Mouse (Mus musculus): ENCODE results near the gene Ufd1. TPM values are rescaled to one million over a fixed set of nuclear protein-coding genes. Genes with fewer than 3 reads are reported as not detected.
A peak's percentile ranks its signal among the peaks of the same experiment; 100 is the strongest.
"Not testable (repeated sequence)": the region's sequence is repeated elsewhere in the genome, so short reads cannot be mapped to it uniquely, and the experiment has no call there.

The Ufd1 gene
- total RNA-seq, 1 experiment from 2014 or later: 96.0 TPM

DNA sequence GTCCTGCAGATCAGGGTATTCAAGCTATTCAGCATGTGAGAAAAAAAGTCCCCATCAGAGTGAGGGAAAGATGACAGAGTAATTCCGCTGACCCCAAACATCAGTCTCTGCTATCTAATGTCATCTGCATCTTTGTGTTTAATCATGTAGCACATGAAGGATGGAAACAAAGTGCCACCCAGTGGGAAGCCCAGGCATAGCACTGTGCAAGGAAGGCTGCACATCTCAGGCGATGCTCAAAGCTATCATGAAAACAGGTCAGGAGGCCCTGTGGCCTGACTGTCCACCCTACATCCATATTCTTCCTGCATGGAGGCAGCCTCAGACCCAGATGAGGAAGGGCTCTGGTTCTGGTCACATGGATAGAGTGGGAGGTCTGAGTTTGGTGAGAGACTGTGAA is 12.7 kb upstream of the Ufd1 start:
- no peak for ATAC-seq (ENCODE audit: extremely low read depth, insufficient number of reproducible peaks, low FRiP score, poor library complexity, severe bottlenecking)

DNA sequence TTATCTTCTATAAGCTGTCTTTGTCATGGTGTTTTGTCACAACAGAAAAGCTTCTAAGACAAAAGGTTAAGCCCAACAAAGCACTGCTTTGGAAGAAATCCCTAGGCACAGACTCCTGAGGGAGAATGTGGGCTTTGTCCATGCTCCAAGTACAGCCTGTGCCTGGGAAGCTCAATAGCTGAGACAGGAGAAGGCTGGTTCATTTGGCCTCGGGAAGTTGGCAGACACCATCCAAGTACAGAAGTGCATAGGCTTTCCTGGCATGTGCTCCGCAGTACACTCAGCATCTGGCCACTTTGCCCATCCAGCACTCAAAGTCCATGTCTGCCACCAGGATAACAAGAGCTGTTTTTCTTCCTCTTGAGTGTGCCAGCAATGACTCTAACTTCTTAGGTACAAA is 5.8 kb upstream of the Ufd1 start:
- no peak for ATAC-seq (ENCODE audit: extremely low read depth, insufficient number of reproducible peaks, low FRiP score, poor library complexity, severe bottlenecking)

DNA sequence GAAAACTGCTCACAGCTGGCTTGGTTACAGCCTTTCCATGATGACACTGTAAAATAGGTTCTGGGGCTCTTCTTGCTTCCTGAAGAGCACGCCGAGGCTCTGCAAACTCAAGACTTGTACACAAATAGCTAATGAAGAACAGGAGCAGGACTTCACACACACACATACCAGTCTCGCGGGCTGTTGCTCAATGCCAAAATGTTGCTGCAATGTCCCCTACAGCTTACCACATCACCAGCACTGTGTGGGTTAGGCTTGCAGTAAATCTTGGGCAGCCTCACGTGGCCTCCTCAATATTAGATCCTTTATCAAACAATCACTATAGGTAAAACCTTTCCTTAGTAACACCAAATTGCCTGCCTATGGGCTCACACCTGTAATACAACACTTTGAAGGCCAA is 2.6 kb upstream of the Ufd1 start:
- no peak for ATAC-seq (ENCODE audit: extremely low read depth, insufficient number of reproducible peaks, low FRiP score, poor library complexity, severe bottlenecking)

DNA sequence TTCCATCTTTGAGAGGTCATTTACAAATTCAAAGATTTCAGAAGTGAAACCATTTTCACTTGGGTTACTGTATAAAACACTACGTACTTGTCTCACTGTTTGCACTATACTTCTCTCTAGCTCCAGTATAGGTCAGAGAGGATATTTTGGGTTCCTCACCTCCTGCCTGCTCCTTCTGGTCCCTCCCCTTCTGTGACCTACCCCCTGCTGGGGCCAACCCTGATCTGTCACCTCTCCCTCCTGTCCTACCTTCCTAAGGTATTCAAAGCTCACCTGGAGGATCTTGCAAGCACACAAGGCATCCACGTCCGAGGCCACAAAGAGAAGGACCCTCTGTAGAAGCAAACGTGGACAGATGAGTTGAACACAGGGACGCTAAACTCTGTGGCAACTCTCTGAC is 547 bp upstream of the Ufd1 start:
- ATAC-seq (ENCODE audit: extremely low read depth, insufficient number of reproducible peaks, low FRiP score, poor library complexity, severe bottlenecking): no peak

DNA sequence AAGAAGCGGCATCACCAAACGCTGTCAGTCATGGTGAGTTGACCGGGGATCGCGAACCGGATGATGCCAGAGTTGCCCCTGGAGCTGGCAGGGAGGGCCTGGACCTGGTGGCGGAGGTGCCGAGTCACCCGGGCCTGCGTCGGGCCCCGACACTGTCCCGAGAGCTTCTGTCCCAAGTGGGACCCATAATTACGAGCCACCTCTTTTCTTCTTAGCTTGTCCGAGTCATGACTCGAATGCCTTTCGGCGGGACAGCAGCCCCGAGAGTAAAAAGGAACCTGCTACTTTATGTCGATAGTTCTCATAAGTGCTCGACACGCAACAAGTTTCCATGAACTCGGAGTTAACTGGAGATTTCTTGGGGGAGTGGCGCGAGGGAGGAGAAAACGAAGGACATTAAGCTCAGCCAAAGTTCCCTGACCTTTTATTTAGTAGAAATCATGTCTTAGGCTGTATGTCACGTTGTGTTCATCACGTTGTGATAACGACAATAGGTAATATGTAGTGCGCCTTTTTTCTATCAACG is 869 bp downstream of the Ufd1 start:
- 0 out of 2 replicates have a peak, but pooled peaks have one; percentile 0 for ATAC-seq (ENCODE audit: extremely low read depth, insufficient number of reproducible peaks, low FRiP score, poor library complexity, severe bottlenecking)

DNA sequence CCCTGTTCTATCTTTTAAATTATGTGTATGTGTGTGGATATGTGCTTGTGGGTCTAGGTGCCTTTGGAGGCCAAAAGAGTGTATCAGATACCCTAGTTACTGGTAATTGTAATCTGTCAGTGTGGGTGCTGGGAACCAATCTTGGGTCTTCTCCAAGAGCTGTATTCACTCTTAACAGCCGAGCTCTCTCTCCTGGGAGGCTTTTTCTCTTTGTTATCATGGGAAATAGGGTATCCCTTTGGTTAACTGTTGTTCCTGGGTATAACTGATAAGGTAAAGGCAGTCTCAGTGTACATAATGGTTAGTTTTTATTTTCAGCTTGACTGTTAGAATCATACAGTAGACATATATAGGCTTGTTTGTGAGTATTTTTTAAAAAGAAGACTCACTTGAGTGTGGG is 10.8 kb downstream of the Ufd1 start:
- no peak for ATAC-seq (ENCODE audit: extremely low read depth, insufficient number of reproducible peaks, low FRiP score, poor library complexity, severe bottlenecking)

DNA sequence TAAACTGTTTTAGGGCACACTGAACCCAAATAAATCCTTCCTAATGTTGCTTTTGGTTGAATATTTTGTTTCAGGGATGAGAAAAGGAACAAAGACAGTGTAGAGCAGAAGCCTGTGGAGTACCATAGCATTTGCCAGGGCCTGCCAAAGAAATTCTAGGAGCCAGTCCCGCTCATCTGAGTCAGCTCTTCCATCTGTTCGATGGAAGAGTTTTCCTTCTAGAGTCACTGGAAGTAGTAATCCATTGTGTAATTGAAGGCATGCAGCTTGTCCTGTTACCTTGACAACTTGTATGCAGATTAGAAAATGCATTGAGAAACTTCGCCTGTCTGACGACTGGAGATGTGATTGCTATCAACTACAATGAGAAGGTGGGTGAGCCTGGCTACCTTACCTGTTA is 11.3 kb downstream of the Ufd1 start:
- no peak for ATAC-seq (ENCODE audit: extremely low read depth, insufficient number of reproducible peaks, low FRiP score, poor library complexity, severe bottlenecking)

DNA sequence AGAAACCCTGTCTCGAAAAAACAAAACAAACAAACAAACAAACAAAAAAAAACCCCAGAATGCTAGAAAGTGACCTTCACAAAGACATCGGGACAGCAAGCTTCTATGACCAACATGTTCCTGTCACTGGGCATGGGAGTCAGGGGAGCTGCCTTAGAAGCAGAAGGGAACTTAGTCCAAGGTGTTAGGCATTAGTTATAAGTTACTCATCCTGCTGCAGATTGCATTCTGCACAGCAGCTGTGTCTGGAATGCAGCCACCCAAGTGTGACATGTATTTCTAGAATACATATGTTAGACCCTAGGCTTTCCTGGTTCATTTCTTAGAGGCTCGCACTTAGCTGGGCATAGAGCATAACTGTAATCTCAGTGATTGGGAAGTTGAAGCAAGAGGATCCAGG is 17.1 kb downstream of the Ufd1 start:
- ATAC-seq (ENCODE audit: extremely low read depth, insufficient number of reproducible peaks, low FRiP score, poor library complexity, severe bottlenecking): no peak

DNA sequence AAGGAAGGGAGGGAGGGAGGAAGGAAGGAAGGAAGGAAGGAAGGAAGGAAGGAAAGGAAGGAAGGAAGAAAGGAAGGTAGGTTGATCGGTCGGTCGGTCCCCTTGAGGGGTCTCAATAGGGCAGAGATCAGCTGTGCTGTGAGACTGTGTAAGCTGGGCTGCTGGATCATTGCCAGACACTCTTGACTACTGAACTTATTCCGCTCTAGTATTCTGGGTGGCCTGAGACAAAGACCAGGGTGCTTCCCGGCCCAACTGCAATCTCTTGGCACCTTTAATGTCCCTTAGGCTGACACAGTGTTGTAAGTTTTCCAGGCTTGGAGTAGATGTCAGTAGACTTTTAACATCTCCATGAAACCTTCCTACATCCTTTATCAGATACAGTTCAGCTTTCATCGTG is 17.5 kb downstream of the Ufd1 start:
- no peak for ATAC-seq (ENCODE audit: extremely low read depth, insufficient number of reproducible peaks, low FRiP score, poor library complexity, severe bottlenecking)

DNA sequence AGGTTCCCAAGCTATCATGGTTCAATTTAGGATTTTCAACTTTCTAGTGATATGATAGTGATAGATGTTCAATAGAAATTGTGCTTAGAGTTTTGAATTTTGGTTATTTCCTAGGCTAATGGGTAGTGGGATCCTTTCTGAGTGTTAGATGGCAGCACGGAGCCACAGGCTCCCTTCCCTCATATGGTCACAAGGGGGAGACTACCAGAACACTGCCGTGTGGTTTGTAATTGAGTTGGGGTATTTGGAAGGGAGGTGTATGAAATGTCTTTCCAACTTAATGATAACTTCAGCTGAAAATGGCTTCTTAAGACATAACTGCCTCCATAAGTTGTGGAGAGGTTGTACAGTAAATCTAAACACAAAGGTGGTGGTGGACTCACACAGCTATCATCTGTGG is 21.9 kb downstream of the Ufd1 start:
- ATAC-seq (ENCODE audit: extremely low read depth, insufficient number of reproducible peaks, low FRiP score, poor library complexity, severe bottlenecking): no peak

DNA sequence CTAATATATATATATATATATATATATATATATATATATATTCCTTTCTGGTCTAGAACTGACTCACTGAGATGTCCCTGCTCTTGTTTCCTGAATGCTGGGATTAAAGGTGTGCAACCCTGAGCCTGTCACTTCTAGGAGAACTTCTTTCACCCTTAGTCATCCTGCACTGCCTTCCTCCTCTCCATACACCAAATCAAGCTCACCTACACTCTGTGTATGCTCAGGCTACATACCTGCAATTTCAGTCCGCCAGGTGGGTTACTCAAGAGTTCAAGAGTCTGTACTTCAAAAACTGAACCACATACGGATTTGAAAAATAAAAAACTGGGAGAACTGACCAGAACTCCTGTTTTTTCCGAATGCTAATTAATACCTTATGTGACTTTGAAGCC is 24.5 kb downstream of the Ufd1 start:
- ATAC-seq (ENCODE audit: extremely low read depth, insufficient number of reproducible peaks, low FRiP score, poor library complexity, severe bottlenecking): no peak

DNA sequence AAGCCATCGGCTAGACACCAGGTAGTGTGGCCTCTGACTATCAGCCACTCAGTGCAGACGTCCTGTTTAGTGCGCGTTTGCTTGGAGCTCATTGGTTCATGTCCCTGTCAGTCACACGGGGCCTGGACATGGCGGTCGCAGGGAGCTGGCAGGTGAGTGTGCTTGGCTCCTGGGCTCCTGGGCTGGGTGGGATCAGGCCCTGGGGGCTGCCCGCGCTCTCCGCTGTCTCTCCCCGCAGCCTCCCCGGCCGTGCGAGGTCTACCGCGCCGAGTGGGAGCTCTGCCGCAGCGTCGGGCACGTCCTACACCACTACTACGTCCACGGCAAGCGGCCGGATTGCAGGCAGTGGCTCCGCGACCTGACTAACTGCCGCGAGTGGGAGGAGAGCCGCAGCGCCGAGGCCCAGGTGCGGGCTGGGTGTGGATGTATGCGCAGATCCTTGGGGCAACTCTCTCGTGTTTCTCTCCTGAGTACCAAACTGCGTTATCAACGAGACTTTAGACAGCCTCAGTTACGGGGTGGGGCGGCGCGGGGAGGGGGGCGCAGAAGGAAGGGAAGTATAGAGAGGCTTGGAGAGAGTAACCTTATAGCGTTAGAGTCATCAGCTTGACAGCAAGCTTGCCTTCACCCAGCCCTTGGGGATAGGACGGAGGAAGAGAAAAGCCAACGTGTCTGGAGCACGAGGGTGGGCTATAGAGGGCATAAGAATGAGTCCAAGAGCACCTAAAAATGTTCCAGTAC is 25.1 kb downstream of the Ufd1 start, which contains the start of the genes 2510002D24Rik and Gm28539:
Gene 2510002D24Rik, plus strand, starts transcription at position 111 of the 741 bp plus-strand sequence.
Gene Gm28539, plus strand, starts transcription at position 117 of the 741 bp plus-strand sequence.
- peak; percentile 98 for ATAC-seq (ENCODE audit: extremely low read depth, insufficient number of reproducible peaks, low FRiP score, poor library complexity, severe bottlenecking)

DNA sequence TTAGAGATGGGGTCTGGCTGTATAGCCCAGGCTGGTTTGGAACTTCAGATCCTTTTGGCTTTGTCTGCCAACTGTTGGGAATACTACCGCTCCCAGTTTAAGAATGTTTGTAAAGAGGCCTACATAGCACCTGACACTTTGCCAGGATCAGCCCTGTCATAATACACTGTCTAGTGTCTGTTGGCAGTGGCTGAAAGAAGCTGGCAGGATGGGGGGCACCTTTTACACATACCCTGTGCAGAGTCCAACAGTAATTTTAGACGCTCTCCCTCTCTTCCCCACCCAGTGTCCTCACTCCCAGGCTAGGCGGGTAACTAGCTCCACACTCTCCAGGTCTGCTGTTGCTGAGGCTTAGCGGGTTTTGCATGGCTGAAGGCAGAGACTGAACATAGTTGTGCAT is 26.8 kb downstream of the Ufd1 start:
- ATAC-seq (ENCODE audit: extremely low read depth, insufficient number of reproducible peaks, low FRiP score, poor library complexity, severe bottlenecking): no peak

DNA sequence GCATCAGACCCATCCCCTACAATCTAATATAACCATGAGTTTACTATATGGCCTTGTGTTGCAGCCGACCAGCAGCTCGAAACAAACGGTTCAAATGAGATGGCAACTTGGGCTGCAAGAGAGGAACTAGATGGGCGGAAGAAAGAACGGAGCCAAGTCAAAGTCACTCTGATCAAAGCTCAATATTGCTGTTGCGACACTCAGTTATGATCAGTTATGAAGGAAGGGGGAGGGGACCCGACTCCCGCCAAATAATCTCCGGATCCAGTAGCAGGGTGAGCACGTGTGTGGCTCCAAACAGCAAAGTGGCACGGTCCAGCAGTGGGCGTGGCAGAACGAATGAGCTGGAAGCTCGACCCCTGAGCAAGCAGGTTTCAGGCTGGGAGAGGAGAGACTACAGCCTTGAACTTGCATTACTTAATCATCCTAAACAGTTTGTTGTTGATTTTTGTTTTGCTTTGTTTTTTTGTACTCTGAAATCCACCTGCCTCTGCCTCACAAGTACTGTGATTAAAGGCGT is 34.8 kb downstream of the Ufd1 start:
- no peak for ATAC-seq (ENCODE audit: extremely low read depth, insufficient number of reproducible peaks, low FRiP score, poor library complexity, severe bottlenecking)

DNA sequence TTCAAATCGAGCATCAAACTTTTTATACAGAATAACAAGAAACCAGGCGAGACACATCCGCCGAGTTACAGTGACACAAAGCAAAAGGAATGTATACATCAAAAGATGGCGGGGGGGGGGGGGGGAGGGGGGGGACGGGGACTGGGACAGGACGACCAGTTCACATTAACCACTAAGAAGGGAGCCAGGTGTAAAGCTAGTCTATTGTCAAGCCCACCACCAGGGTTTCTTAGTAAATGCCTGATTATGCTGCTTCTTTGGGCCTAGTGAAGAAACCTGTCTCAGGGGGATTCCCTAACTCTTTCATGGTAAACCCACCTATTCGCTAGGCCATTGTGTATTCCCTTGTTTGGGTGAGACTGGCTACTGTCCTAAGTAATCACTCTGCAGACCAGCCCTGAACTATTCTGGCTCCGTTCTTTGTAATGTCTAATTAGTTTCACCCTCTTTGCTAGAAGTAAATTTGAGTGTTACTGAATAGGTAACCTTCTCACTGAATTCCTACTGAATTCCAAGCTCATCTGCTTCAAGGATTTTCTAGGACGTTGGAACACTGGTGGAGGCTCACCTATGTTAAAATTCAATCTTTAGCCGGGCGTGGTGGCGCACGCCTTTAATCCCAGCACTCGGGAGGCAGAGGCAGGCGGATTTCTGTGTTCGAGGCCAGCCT is 38.1 kb downstream of the Ufd1 start:
- not testable (repeated sequence) for ATAC-seq (ENCODE audit: extremely low read depth, insufficient number of reproducible peaks, low FRiP score, poor library complexity, severe bottlenecking)

DNA sequence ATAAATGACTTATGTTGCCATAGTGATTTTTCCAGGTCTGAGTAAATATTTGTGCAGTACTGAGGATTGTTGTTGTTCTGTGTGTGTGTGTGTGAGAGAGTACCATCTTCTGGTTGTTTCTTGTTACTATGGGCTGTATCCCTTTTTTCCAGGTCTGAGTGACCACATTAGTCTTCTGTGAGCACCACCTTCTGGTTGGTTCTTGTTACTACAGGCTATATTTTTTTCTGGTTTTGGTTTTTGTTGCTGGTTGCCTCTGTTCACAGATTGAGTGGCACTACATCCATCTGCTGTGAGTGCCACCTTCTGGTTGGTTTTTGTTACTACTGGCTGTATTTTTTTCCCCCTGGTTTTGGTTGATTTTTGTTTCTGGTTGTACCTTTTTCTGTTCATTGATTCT is 47.0 kb downstream of the Ufd1 start:
- ATAC-seq (ENCODE audit: extremely low read depth, insufficient number of reproducible peaks, low FRiP score, poor library complexity, severe bottlenecking): peak; percentile 72; the same call in 1 of the 2 replicates

DNA sequence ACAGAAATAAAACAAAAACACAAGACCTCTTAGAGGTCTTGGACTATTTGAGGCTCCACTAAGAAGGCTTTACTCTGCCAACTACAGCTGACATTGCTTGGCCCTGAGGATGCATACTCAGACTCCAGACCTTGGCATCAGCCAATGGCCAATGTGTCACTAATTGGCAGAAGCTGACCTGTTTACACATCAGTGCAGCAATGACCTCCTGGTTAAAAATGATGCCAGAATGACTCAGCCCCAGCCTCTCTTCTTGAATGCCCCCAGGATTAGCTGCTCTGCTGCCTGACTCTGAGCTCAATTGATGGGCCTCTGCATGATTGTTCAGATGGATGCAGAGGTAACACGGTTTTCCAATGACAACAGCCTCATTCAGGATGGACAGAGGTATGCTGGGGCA is 48.6 kb downstream of the Ufd1 start:
- no peak for ATAC-seq (ENCODE audit: extremely low read depth, insufficient number of reproducible peaks, low FRiP score, poor library complexity, severe bottlenecking)

DNA sequence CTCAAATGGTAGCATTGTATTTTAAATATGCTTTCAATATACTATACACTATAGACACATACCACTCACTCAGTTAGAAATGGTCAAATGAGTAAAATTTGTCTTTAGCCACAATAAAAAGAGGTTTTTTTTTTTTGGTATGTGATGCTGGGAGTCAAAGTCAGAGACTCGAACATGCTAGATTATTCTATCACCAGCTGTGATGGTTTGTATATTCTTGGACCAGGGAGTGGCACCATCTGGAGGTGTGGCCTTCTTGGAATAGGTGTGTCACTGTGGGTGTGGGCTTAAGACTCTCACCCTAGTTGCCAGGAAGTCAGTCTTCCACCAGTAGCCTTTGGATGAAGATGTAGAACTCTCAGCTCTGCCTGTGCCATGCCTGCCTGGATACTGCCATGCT is 58.9 kb downstream of the Ufd1 start:
- ATAC-seq (ENCODE audit: extremely low read depth, insufficient number of reproducible peaks, low FRiP score, poor library complexity, severe bottlenecking): not testable (repeated sequence)

DNA sequence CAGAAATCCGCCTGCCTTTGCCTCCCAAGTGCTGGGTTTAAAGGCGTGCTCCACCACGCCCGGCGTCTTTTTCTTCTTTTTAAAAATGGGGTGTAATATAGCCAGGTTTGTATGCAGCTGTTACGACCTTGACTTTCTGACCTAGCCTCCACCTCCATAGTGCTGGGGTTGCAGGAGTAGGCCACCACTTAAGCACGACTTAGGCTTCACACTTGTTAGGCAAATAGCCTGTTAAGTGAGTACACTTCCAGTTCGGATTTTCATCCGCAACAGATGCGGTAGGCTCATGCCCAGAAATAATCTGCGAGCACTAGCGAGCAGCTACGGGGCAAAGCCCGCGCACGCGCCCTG is 64.5 kb downstream of the Ufd1 start:
- no peak for ATAC-seq (ENCODE audit: extremely low read depth, insufficient number of reproducible peaks, low FRiP score, poor library complexity, severe bottlenecking)

All from neutrophil, adult 5-6 weeks (primary cell).